Mouse (Mus musculus) embryonic fibroblast, embryonic 13.5 days (primary cell): Measurements from ENCODE around the gene Rsl24d1.

Experiments
- CTCF ChIP-seq: IDR thresholded peaks from 2 replicates; pipeline ENCODE4 v1.5.1; 2011; ENCODE audit warnings: mild to moderate bottlenecking, control low read depth, low read length, moderate library complexity, borderline replicate concordance; ENCODE audit not compliant: insufficient read depth
- POLR2A ChIP-seq: IDR thresholded peaks from 2 replicates; pipeline ENCODE4 v1.6.1; 2011; ENCODE audit warnings: low read depth, mild to moderate bottlenecking, control low read depth, low read length, moderate library complexity

DNA sequence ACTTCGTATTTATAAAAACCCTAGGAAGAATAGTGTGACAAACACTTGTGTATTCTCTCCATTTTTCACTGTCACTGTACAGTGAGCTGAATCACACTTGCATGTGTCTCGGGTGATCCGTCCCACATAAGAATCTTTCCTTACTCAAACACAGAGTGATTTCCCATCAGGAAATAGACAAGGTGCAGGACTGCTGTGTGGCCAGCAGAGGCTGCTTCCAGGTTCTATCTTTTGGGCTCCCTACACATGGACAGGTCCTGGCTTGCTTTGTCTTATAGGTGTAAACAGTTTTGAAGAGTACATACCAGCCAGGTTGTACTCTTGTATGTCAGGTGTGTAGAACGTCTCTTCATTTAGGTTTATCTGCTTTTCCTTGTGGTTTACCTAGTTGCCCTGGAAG, 4.8 kb downstream of the Rsl24d1 start:
- TF ChIP-seq POLR2A: no peak
- no peak for TF ChIP-seq CTCF
